Mouse (Mus musculus) small intestine, adult 2 months (tissue): ENCODE measurements around the gene Mllt11.

Experiments
- CTCF ChIP-seq: fragments of 200-500 bp; IDR thresholded peaks from 2 replicates; pipeline ENCODE4 v1.5.1; 2012; ENCODE audit warnings: low read depth, mild to moderate bottlenecking, control low read depth, inconsistent platforms, low read length, moderate library complexity, mixed read lengths; ENCODE audit not compliant: insufficient replicate concordance, insufficient read length; ENCODE audit errors: extremely low read depth
- POLR2A ChIP-seq: fragments of 200-500 bp; IDR thresholded peaks from 2 replicates; pipeline ENCODE4 v1.6.1; 2012; ENCODE audit warnings: low read depth, mild to moderate bottlenecking, control low read depth, inconsistent platforms, low read length, moderate library complexity

GRCm38 (mm10) chr3:95239022-95239421 lies 7.1 kb upstream of the Mllt11 start:
- TF ChIP-seq CTCF (no peak), POLR2A (no peak)
